Mouse (Mus musculus): Measurements from ENCODE around the gene Sptan1. TPM values are rescaled to one million over a fixed set of nuclear protein-coding genes. Genes with fewer than 3 reads are reported as not detected.

Gene Sptan1
- polyA plus RNA-seq, 1 experiment from 2014 or later = 14.0 TPM

- peaks cover 79% of the 10 kb centered on the region for H3K36me3 ChIP-seq (replicated peaks)
- H3K9ac ChIP-seq = no peak overlapping the region
- H3K27me3 ChIP-seq = no peaks in the 10 kb centered on the region
- H3K4me2 ChIP-seq = no peak overlapping the region
- H3K4me3 ChIP-seq (replicated peaks) = no peak overlapping the region
- H3K27ac ChIP-seq (replicated peaks) = no peak overlapping the region
- no peaks in the 10 kb centered on the region for H3K9me3 ChIP-seq (replicated peaks)
- WGBS (ENCODE audit: insufficient replicate concordance) = 48% methylated on average over 1 of the region's 1 CpGs
- H3K4me1 ChIP-seq (replicated peaks) = no peaks in the 10 kb centered on the region
- ATAC-seq (ENCODE audit: insufficient read depth) = no peak
These were observed 43.7 kb downstream of the Sptan1 start for GRCm38 (mm10) chr2:30009101-30009500.

GRCm38 (mm10) chr2:30010840-30011281 lies 45.5 kb downstream of the Sptan1 start:
- ATAC-seq (ENCODE audit: insufficient read depth) = no peak
- Histone ChIP-seq H3K9ac (no peak overlapping the region), H3K9me3 (replicated peaks) (no peaks in the 10 kb centered on the region), H3K4me1 (replicated peaks) (no peaks in the 10 kb centered on the region), H3K4me2 (no peak overlapping the region), H3K27me3 (no peaks in the 10 kb centered on the region), H3K27ac (replicated peaks) (no peak overlapping the region), H3K4me3 (replicated peaks) (no peak overlapping the region), H3K36me3 (replicated peaks) (peaks cover 79% of the 10 kb centered on the region)
- 80% methylated on average over 8 of the region's 8 CpGs for WGBS (ENCODE audit: insufficient replicate concordance)

- ATAC-seq (ENCODE audit: insufficient read depth) = no peak
- 72% methylated on average over 11 of the region's 11 CpGs for WGBS (ENCODE audit: insufficient replicate concordance)
These were observed 49.1 kb downstream of the Sptan1 start for GRCm38 (mm10) chr2:30014326-30014966.

GRCm38 (mm10) chr2:30025454-30025853 lies 60.1 kb downstream of the Sptan1 start:
- no peak overlapping the region for H3K9ac ChIP-seq
- WGBS (ENCODE audit: insufficient replicate concordance) = 59% methylated on average over 4 of the region's 4 CpGs
- peaks cover 83% of the 10 kb centered on the region for H3K36me3 ChIP-seq (replicated peaks)

More at GRCm38 (mm10) chr2:30014326-30014966, 49.1 kb downstream of the Sptan1 start:
- no peak overlapping the region for H3K4me2 ChIP-seq
- no peak overlapping the region for H3K9ac ChIP-seq
- H3K36me3 ChIP-seq (replicated peaks) = peaks cover 78% of the 10 kb centered on the region
- no peaks in the 10 kb centered on the region for H3K9me3 ChIP-seq (replicated peaks)
- no peaks in the 10 kb centered on the region for H3K4me1 ChIP-seq (replicated peaks)
- H3K27ac ChIP-seq (replicated peaks) = no peak overlapping the region
- no peaks in the 10 kb centered on the region for H3K27me3 ChIP-seq
- no peak overlapping the region for H3K4me3 ChIP-seq (replicated peaks)

GRCm38 (mm10) chr2:30026997-30027396 lies 61.6 kb downstream of the Sptan1 start:
- Histone ChIP-seq H3K27me3 (no peaks in the 10 kb centered on the region), H3K27ac (replicated peaks) (no peak overlapping the region), H3K9me3 (replicated peaks) (no peaks in the 10 kb centered on the region), H3K36me3 (replicated peaks) (peaks cover 83% of the 10 kb centered on the region), H3K4me1 (replicated peaks) (no peaks in the 10 kb centered on the region), H3K4me3 (replicated peaks) (no peak overlapping the region), H3K4me2 (no peak overlapping the region), H3K9ac (no peak overlapping the region)
- ATAC-seq (ENCODE audit: insufficient read depth) = no peak
- WGBS (ENCODE audit: insufficient replicate concordance) = 77% methylated on average over 5 of the region's 5 CpGs

More at GRCm38 (mm10) chr2:30025454-30025853, 60.1 kb downstream of the Sptan1 start:
- Histone ChIP-seq H3K27me3 (no peaks in the 10 kb centered on the region), H3K4me1 (replicated peaks) (no peaks in the 10 kb centered on the region), H3K4me2 (no peak overlapping the region), H3K27ac (replicated peaks) (no peak overlapping the region), H3K9me3 (replicated peaks) (no peaks in the 10 kb centered on the region), H3K4me3 (replicated peaks) (no peak overlapping the region)
- no peak for ATAC-seq (ENCODE audit: insufficient read depth)

GRCm38 (mm10) chr2:30032244-30032846 lies 67.0 kb downstream of the Sptan1 start:
- H3K4me1 ChIP-seq (replicated peaks) = no peaks in the 10 kb centered on the region
- WGBS (ENCODE audit: insufficient replicate concordance) = 59% methylated on average over 11 of the region's 11 CpGs
- H3K27me3 ChIP-seq = no peaks in the 10 kb centered on the region
- H3K9me3 ChIP-seq (replicated peaks) = no peaks in the 10 kb centered on the region
- no peak overlapping the region for H3K4me3 ChIP-seq (replicated peaks)
- H3K9ac ChIP-seq = no peak overlapping the region
- peaks cover 40% of the 10 kb centered on the region for H3K36me3 ChIP-seq (replicated peaks)
- no peak overlapping the region for H3K27ac ChIP-seq (replicated peaks)
- no peak overlapping the region for H3K4me2 ChIP-seq
- ATAC-seq (ENCODE audit: insufficient read depth) = no peak

- no peaks in the 10 kb centered on the region for H3K4me1 ChIP-seq (replicated peaks)
- no peak for ATAC-seq (ENCODE audit: insufficient read depth)
- 71% methylated on average over 6 of the region's 6 CpGs for WGBS (ENCODE audit: insufficient replicate concordance)
- no peaks in the 10 kb centered on the region for H3K27me3 ChIP-seq
- no peaks in the 10 kb centered on the region for H3K9me3 ChIP-seq (replicated peaks)
- no peak overlapping the region for H3K9ac ChIP-seq
- no peak overlapping the region for H3K4me3 ChIP-seq (replicated peaks)
- no peak overlapping the region for H3K4me2 ChIP-seq
- H3K36me3 ChIP-seq (replicated peaks) = peaks cover 33% of the 10 kb centered on the region
- H3K27ac ChIP-seq (replicated peaks) = no peak overlapping the region
These were observed 67.6 kb downstream of the Sptan1 start for GRCm38 (mm10) chr2:30032957-30033356.

GRCm38 (mm10) chr2:30037762-30038161 lies 72.4 kb downstream of the Sptan1 start:
- no peak overlapping the region for H3K4me2 ChIP-seq
- no peak for ATAC-seq (ENCODE audit: insufficient read depth)
- no peak overlapping the region for H3K9ac ChIP-seq
- H3K4me1 ChIP-seq (replicated peaks) = peaks cover 6% of the 10 kb centered on the region
- 73% methylated on average over 2 of the region's 2 CpGs for WGBS (ENCODE audit: insufficient replicate concordance)
- no peaks in the 10 kb centered on the region for H3K27me3 ChIP-seq
- H3K9me3 ChIP-seq (replicated peaks) = no peaks in the 10 kb centered on the region
- H3K4me3 ChIP-seq (replicated peaks) = no peak overlapping the region
- H3K27ac ChIP-seq (replicated peaks) = no peak overlapping the region
- H3K36me3 ChIP-seq (replicated peaks) = no peaks in the 10 kb centered on the region

GRCm38 (mm10) chr2:30038370-30038769 lies 73.0 kb downstream of the Sptan1 start:
- no peak for ATAC-seq (ENCODE audit: insufficient read depth)
- Histone ChIP-seq H3K4me1 (replicated peaks) (peaks cover 7% of the 10 kb centered on the region), H3K4me2 (no peak overlapping the region), H3K27me3 (no peaks in the 10 kb centered on the region), H3K9me3 (replicated peaks) (no peaks in the 10 kb centered on the region), H3K9ac (no peak overlapping the region), H3K36me3 (replicated peaks) (no peaks in the 10 kb centered on the region), H3K27ac (replicated peaks) (no peak overlapping the region), H3K4me3 (replicated peaks) (no peak overlapping the region)
- 75% methylated on average over 10 of the region's 10 CpGs for WGBS (ENCODE audit: insufficient replicate concordance)

- no peak overlapping the region for H3K9ac ChIP-seq
- no peaks in the 10 kb centered on the region for H3K9me3 ChIP-seq (replicated peaks)
- no peaks in the 10 kb centered on the region for H3K36me3 ChIP-seq (replicated peaks)
- H3K4me2 ChIP-seq = no peak overlapping the region
- no peak for ATAC-seq (ENCODE audit: insufficient read depth)
- no peaks in the 10 kb centered on the region for H3K27me3 ChIP-seq
- H3K4me3 ChIP-seq (replicated peaks) = no peak overlapping the region
- H3K27ac ChIP-seq (replicated peaks) = no peak overlapping the region
- H3K4me1 ChIP-seq (replicated peaks) = peaks cover 7% of the 10 kb centered on the region
These were observed 74.3 kb downstream of the Sptan1 start for GRCm38 (mm10) chr2:30039687-30040086.

- Histone ChIP-seq H3K9ac (no peak overlapping the region), H3K27ac (replicated peaks) (no peak overlapping the region), H3K4me1 (replicated peaks) (peaks cover 8% of the 10 kb centered on the region), H3K4me3 (replicated peaks) (no peak overlapping the region), H3K27me3 (no peaks in the 10 kb centered on the region), H3K36me3 (replicated peaks) (no peaks in the 10 kb centered on the region), H3K4me2 (no peak overlapping the region), H3K9me3 (replicated peaks) (no peaks in the 10 kb centered on the region)
- peak; percentile 37; the same call in 1 of the 2 replicates for ATAC-seq (ENCODE audit: insufficient read depth)
- 7% methylated on average over 4 of the region's 4 CpGs for WGBS (ENCODE audit: insufficient replicate concordance)
These were observed 77.1 kb downstream of the Sptan1 start for GRCm38 (mm10) chr2:30042445-30042844.

All from liver, embryonic 15.5 days (tissue).